Mouse (Mus musculus) large intestine, adult 2 months (tissue): ENCODE results near the gene Olfr385. TPM values are rescaled to one million over a fixed set of nuclear protein-coding genes. Genes with fewer than 3 reads are reported as not detected.
"Not testable (repeated sequence)": the region's sequence is repeated elsewhere in the genome, so short reads cannot be mapped to it uniquely, and the experiment has no call there.

Source experiments
- DNase-seq: peaks from one replicate; pipeline ENCODE4 v3.0.0-alpha.2; 2012; ENCODE audit warnings: low read depth, low spot score
- WGBS: fragments of 180-500 bp; shearing (Covaris S2); methylation state at CpG from one replicate; pipeline ENCODE4 v1.1.7; 2018; 5-methylcytosine and 5-hydroxymethylcytosine counted together
- polyA plus RNA-seq: library from polyadenylated mRNA; depleted of rRNA; stranded (reverse); fragments of >200 nt; gene quantifications from 2 replicates; pipeline ENCODE4 v1.2.3, GENCODE M21; 2012; rRNA removed

The Olfr385 gene
- not detected in 2 replicates for polyA plus RNA-seq

DNA sequence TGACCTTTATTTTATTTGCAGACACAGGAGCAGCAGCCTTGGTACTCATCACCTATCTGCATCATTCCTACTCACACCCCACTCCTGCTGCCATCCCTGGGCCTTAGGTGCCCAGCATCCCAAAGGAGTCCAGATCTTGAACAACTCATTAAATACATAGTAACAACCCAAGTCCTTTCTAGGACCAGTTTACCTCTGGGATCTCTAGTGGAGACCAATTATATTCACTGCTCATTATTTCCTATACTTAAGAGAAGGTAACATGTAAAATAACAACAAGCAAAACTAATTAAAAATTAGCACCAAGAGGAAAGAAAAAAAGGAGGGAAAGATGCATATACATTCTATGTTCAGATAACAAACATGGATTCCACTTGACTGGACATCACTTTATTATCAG is at the start of gene Olfr385:
TSS of gene Olfr385 (minus strand) at position 101 of the 400 bp plus-strand sequence.
- DNase-seq = no peak

DNA sequence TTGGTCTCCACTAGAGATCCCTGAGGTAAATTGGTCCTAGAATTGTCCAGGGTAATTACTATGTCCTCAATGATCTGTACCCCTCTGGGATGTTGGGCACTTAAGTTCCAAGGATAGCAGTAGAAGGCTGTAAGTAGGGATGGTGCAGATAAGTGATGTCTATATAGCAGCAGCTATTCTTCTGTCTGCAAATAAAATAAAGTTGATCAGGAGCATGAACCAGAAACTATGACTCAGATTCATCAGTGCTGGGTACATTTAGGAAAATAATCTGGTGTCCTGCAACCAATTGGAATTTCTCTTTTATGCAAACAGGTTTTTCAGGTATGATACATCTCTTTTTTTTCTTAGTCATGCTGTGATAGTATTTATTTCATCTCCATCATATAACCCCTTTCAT is 5.5 kb upstream of the Olfr385 start, which contains the start of gene Olfr384:
TSS of gene Olfr384 (plus strand) at position 301 of the 400 bp plus-strand sequence.
- DNase-seq = no peak

DNA sequence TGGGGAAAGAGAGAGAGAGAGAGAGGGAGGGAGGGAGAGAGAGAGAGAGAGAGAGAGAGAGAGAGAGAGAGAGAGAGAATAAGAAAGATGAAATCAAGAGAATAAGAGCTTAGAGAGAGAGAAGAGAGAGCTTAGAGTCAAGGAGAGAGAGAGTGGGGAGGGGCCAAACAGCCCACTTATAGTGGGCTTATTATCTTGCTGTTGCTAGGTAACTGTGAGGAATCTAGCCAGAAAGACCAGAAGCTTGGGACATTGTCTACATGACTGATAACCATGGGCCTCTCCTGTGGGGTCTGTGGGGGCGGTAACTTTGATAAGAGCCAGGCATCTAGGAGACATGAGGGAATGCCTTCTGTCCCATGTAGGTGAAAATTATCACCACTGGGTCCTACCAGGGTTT is 9.6 kb downstream of the Olfr385 start:
- 82% methylated on average over 1 of the region's 1 CpGs for WGBS
- not testable (repeated sequence) for DNase-seq

DNA sequence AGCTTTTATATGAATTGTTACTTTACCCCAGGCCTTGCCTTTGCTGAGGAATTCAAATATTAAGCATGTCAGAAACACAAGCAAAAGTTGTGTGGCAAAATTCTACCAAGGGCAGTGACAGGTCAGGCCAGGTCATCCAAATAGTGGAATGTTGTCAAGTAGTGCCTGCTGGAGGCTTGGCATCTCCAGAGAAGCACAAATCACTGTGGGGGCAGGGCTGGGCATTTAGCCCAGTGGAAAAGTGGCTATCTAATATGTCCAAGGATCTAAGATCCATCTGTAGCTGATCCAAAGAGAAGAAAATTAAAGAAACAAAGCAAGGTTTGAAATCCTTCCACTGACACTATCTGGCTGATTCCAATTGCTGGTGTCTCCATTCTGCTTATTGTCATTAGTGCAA is 12.9 kb downstream of the Olfr385 start:
- no peak for DNase-seq

Other genes with a start within 250 kb of the Olfr385 start
- 0.07 TPM in 1 of 2 replicates, not detected in the other for gene Olfr20, start 242.2 kb downstream of the Olfr385 start, polyA plus RNA-seq
- gene Olfr376, start 221.8 kb downstream of the Olfr385 start, polyA plus RNA-seq = not detected in 2 replicates
- gene Olfr1, start 193.4 kb downstream of the Olfr385 start, polyA plus RNA-seq = not detected in 2 replicates
- not detected in 2 replicates for gene Olfr378, start 164.5 kb downstream of the Olfr385 start, polyA plus RNA-seq
- not detected in 2 replicates for gene Olfr380, start 135.5 kb downstream of the Olfr385 start, polyA plus RNA-seq
- gene Olfr381, start 101.4 kb downstream of the Olfr385 start, polyA plus RNA-seq = not detected in 2 replicates
- not detected in 2 replicates for gene Olfr382, start 75.8 kb downstream of the Olfr385 start, polyA plus RNA-seq
- gene Olfr384, start 5.6 kb upstream of the Olfr385 start, polyA plus RNA-seq = not detected in 2 replicates
- not detected in 2 replicates for gene Zfp735, start 95.8 kb upstream of the Olfr385 start, polyA plus RNA-seq
- not detected in 2 replicates for gene Olfr389, start 187.7 kb upstream of the Olfr385 start, polyA plus RNA-seq
- not detected in 2 replicates for gene Olfr390, start 190.0 kb upstream of the Olfr385 start, polyA plus RNA-seq
- gene Olfr391-ps, start 210.0 kb upstream of the Olfr385 start, polyA plus RNA-seq = 0.04 TPM in 1 of 2 replicates, not detected in the other
- gene Olfr392, start 224.0 kb upstream of the Olfr385 start, polyA plus RNA-seq = not detected in 2 replicates